Mouse (Mus musculus): ENCODE results near the gene Rab43.
"Not testable (repeated sequence)": the region's sequence is repeated elsewhere in the genome, so short reads cannot be mapped to it uniquely, and the experiment has no call there.

Rab43 gene

GRCm38 (mm10) chr6:87780546-87781301 is 31.2 kb downstream of the Rab43 start:
- DNase-seq: no peak

DNA sequence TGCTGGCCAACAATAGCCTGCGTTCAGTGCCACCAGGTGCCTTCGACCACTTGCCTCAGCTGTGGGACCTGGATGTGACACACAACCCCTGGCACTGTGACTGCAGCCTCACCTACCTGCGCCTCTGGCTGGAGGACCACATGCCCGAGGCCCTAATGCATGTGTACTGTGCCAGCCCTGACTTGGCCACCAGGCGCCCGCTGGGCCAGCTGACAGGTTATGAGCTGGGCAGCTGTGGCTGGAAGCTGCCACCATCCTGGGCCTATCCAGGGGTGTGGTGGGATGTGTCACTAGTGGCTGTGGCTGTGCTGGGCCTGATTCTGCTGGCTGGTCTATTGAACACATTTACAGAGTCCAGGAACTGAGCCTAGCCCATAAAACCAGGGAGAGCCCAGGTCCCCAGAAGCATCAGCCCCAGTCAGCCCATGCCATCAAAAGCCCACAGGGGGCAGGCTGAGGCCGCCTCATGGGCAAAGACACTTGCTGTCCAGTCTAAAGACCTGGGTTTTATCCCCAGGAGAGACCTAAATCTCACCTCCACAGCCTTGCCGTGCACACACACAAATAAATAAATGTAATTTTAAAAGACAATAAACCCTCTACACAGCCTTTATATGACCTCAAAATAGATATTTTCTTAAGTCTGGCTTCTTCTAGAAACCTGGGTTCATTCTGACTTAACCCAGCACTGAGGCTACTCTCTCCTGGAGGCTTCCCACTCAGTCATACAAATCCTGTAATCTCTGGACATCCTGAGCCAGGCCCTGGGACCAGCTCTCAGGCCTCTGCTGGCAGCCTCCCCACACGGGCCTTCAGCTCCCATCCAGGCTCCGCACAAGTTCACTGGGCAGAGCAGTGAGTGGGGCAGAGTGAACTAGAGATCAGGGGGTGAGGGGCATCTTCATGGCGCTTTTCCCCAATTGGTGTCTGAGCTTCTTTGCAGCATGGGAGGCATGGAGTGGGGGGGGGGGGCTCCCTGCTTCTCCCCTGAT is 32.5 kb downstream of the Rab43 start:
- DNase-seq: no peak

- no peak for DNase-seq
These were observed 33.4 kb downstream of the Rab43 start for GRCm38 (mm10) chr6:87778294-87779173.

- DNase-seq: no peak
These were observed 34.1 kb downstream of the Rab43 start, which contains the start of gene Gp9 for GRCm38 (mm10) chr6:87777842-87778241. Gene Gp9 (plus strand): TSS chr6:87778072.

DNA sequence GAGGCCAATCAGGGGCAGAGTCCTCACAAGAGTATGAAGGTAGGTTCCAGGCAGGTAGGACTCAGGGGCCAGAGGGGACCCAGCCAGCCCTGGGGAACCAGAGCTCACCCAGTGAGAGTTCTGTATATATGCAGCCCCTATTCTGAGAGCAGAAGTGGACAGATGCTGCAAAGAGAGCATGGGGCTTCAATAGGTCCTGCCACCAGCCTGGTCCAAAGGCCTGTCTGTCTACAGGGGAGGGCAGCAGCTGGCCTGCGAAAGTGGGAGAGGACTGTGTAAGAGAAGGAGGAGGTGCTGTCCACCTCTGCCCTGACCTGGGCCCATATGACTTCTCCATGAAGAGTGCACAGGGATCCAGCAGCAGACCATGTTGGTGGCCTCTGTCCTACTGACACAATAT is 35.3 kb downstream of the Rab43 start:
- DNase-seq: no peak

GRCm38 (mm10) chr6:87775588-87776245 is 36.2 kb downstream of the Rab43 start:
- no peak for DNase-seq

- no peak for DNase-seq
These were observed 37.1 kb downstream of the Rab43 start for GRCm38 (mm10) chr6:87774909-87775308.

GRCm38 (mm10) chr6:87774466-87774865 is 37.5 kb downstream of the Rab43 start:
- no peak for DNase-seq

GRCm38 (mm10) chr6:87770626-87771025 is 41.3 kb downstream of the Rab43 start:
- no peak for DNase-seq

GRCm38 (mm10) chr6:87764296-87764695 is 47.7 kb downstream of the Rab43 start:
- DNase-seq: not testable (repeated sequence)

GRCm38 (mm10) chr6:87763376-87764280 is 48.3 kb downstream of the Rab43 start:
- DNase-seq: no peak

DNA sequence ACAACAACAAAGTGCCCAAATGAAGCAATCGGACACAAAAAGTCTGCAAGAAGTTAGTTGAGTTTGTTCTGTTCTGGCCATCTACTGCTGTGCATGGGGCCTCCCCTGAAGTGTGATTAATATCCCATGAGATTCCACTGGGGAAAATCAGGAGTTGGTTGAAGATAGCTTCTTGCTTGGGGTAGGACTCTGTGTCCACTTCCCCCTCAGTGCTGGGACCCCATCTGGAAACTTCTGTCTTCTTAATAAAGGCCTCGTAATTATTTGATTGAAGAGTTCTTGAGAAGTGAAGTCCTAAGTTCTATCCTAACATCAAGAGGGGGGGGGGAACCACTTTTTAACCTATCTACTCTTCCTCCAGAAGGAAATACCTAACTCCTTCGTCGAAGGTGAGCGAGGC is 49.8 kb downstream of the Rab43 start:
- DNase-seq: no peak

DNA sequence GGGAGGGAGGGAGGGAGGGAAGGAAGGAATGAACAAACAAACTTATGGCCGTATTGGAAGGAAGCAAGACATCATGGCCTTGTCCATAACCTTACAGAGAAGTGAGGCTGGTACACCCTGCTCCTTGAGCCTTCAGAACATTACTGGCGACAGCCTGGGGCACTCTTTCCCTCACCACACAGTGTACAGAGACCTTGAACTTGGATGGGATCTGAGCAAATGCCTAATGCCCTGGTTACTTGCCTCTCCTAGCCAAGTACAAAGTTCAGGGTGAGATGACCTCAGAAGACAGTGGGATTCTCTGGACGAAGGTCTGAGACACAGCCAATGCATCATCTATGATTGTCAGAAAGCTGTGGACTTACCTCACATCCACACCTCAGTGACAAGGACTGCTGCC is 52.1 kb downstream of the Rab43 start:
- no peak for DNase-seq

GRCm38 (mm10) chr6:87759404-87759803 is 52.6 kb downstream of the Rab43 start:
- DNase-seq: no peak

DNA sequence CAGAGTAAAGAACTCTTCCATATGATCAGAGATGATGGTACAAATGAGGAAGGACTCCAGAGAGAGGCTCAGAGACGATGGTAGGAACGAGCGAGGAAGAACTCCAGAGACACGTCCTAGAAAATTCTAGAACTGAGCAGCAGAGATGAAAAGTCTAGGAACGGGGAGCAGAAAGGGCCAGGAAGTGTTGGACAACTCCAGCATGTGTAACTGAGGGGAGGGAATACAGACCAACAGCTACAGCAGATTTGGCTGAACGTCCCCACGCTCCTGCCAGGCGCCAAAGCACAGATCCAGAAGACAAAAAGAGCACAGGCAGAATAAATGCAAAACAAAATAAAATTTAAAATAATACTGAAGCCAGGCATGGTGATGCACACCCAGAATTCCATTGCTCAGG is 55.1 kb downstream of the Rab43 start:
- DNase-seq: no peak

GRCm38 (mm10) chr6:87755196-87755595 is 56.8 kb downstream of the Rab43 start:
- DNase-seq: no peak

- DNase-seq: no peak
These were observed 60.4 kb downstream of the Rab43 start for GRCm38 (mm10) chr6:87751574-87751973.

DNA sequence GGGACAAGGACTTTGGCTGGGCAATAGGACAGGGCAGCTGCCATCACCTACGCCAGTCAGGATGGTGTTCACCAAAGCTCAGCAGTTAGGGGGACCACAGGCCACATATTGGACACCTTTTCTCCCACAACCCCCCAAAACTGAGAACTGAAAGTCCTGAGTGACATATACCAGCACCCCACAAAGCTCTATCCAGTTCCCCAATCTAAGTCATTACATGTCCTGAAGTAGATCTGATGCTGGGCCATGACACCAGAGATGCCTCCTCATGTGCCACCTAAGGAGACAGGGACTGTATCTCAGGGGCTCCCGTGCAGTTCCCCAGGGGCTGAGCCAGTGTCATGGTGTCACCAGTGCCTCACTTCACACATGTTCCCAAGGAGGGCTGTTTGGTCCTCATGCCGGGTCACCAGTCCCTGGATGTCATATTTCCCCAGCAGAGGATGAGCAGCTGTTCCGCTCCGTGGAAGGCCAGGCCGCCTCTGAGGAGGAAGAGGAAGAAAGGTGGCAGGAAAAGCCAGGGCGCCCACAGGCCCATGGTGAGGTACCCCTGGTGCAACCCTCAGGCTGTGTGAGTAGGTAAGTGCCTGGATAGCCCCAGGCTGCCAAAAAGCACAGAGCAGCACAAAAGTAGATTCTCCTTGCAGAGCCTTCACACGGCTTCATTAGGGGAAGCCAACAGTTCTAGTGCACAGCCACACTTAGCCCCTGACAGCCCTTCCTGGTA is 61.6 kb downstream of the Rab43 start:
- DNase-seq: no peak

DNA sequence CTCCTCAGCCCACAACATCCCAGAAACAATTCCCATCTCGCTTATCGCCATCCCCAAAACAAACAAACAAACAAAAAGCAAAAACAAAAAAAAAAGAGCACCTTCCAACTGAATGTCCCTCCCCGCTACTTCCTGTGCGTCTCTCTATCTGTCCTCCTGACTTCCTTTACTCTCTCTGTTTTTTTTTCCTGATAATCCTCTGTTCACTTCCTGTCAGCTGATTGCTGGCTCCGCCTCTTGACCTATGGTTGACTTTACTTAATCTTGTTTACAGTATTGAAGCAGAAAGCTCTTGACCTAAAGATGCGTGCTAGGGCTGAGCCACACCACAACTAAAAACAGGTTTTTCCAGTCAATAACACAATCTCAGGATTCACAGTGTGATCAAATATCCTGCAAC is 63.4 kb downstream of the Rab43 start:
- DNase-seq: no peak

DNA sequence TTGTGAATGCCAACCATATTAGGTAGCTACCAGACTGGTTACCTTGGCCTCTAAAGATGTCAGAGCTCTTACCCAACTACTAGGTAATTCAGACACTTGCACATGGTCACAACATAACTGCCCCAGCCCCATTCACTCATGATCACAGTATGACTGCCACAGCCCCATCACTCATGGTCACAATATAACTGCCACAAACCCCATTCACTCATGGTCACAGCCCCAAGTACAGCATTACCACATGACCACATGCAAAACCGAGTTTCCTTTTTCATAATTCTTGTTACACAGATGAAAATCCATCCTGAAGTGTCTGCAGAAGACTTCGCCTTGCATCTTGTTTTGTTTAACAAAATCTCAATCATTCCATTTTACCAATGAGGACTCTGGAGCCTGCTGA is 63.9 kb downstream of the Rab43 start:
- DNase-seq: no peak
